ENCODE assay signal across 28 mouse cellular contexts in genomic region chr1:169471185-169471584, GRCm38 (mm10).
DNase-seq lines count a peak whose midpoint lies in the region; ATAC-seq lines count a peak whose summit lies in the region.
"Had no signal": no experiment of that assay in that cellular context is flagged by ENCODE, and none has a peak within 500 bp of the region (broad histone marks: within the 10 kb centered on the region; RNA-seq: fewer than 3 reads in every experiment).

No protein-coding gene starts in this region.

- H3K4me2 ChIP-seq in hindbrain, embryonic 12.5 days (replicated peaks) = no peak overlapping the region
- H3K4me2 ChIP-seq in hindbrain, embryonic 11.5 days (replicated peaks; ENCODE audit: low read depth, low read length) = no peak overlapping the region
- H3K4me2 ChIP-seq in neural tube, embryonic 13.5 days = no peak overlapping the region
- no peak overlapping the region for H3K4me2 ChIP-seq in neural tube, embryonic 15.5 days
- H3K4me2 ChIP-seq in hindbrain, embryonic 14.5 days (replicated peaks) = no peak overlapping the region
- H3K4me2 ChIP-seq: embryonic facial prominence, embryonic 13.5 days; intestine, embryonic 15.5 days; liver, embryonic 15.5 days; midbrain, embryonic 12.5 days had no signal

- H3K9ac ChIP-seq in hindbrain, embryonic 12.5 days = no peak overlapping the region
- H3K9ac ChIP-seq in hindbrain, embryonic 11.5 days (ENCODE audit: low read depth, low read length) = no peak overlapping the region
- no peak overlapping the region for H3K9ac ChIP-seq in neural tube, embryonic 13.5 days
- no peak overlapping the region for H3K9ac ChIP-seq in neural tube, embryonic 15.5 days (replicated peaks)
- no peak overlapping the region for H3K9ac ChIP-seq in hindbrain, embryonic 14.5 days
- H3K9ac ChIP-seq: embryonic facial prominence, embryonic 13.5 days; intestine, embryonic 15.5 days; liver, embryonic 15.5 days; midbrain, embryonic 12.5 days had no signal

- no peaks in the 10 kb centered on the region for H3K9me3 ChIP-seq in hindbrain, embryonic 12.5 days (replicated peaks)
- no peaks in the 10 kb centered on the region for H3K9me3 ChIP-seq in hindbrain, embryonic 11.5 days (ENCODE audit: control insufficient read depth, low read length)
- no peaks in the 10 kb centered on the region for H3K9me3 ChIP-seq in neural tube, embryonic 13.5 days
- no peaks in the 10 kb centered on the region for H3K9me3 ChIP-seq in neural tube, embryonic 15.5 days (replicated peaks)
- H3K9me3 ChIP-seq in hindbrain, embryonic 14.5 days (ENCODE audit: control insufficient read depth, low read length) = no peaks in the 10 kb centered on the region
- H3K9me3 ChIP-seq: embryonic facial prominence, embryonic 13.5 days; heart, embryonic 10.5 days; intestine, embryonic 15.5 days; limb, embryonic 10.5 days; liver, embryonic 15.5 days; midbrain, embryonic 12.5 days had no signal

- H3K27me3 ChIP-seq in hindbrain, embryonic 12.5 days = no peaks in the 10 kb centered on the region
- no peaks in the 10 kb centered on the region for H3K27me3 ChIP-seq in hindbrain, embryonic 11.5 days (ENCODE audit: control insufficient read depth, insufficient read depth, low read length)
- H3K27me3 ChIP-seq in neural tube, embryonic 13.5 days = no peaks in the 10 kb centered on the region
- no peaks in the 10 kb centered on the region for H3K27me3 ChIP-seq in neural tube, embryonic 15.5 days (replicated peaks)
- H3K27me3 ChIP-seq in hindbrain, embryonic 14.5 days (ENCODE audit: control insufficient read depth, insufficient read depth, low read length) = no peaks in the 10 kb centered on the region
- H3K27me3 ChIP-seq: embryonic facial prominence, embryonic 13.5 days; intestine, embryonic 15.5 days; liver, embryonic 15.5 days; midbrain, embryonic 12.5 days had no signal

- no peaks in the 10 kb centered on the region for H3K36me3 ChIP-seq in hindbrain, embryonic 12.5 days
- H3K36me3 ChIP-seq in hindbrain, embryonic 11.5 days (ENCODE audit: control insufficient read depth, insufficient read depth, low read length) = no peaks in the 10 kb centered on the region
- no peaks in the 10 kb centered on the region for H3K36me3 ChIP-seq in neural tube, embryonic 13.5 days
- H3K36me3 ChIP-seq in neural tube, embryonic 15.5 days = no peaks in the 10 kb centered on the region
- no peaks in the 10 kb centered on the region for H3K36me3 ChIP-seq in hindbrain, embryonic 14.5 days (replicated peaks; ENCODE audit: control insufficient read depth, insufficient read depth)
- H3K36me3 ChIP-seq: embryonic facial prominence, embryonic 13.5 days; heart, embryonic 10.5 days; intestine, embryonic 15.5 days; limb, embryonic 10.5 days; liver, embryonic 15.5 days; midbrain, embryonic 12.5 days had no signal

- no peak overlapping the region for H3K27ac ChIP-seq in hindbrain, embryonic 12.5 days
- H3K27ac ChIP-seq in hindbrain, embryonic 11.5 days (ENCODE audit: low read depth, low read length) = no peak overlapping the region
- no peak overlapping the region for H3K27ac ChIP-seq in neural tube, embryonic 13.5 days (replicated peaks)
- H3K27ac ChIP-seq in neural tube, embryonic 15.5 days (replicated peaks) = no peak overlapping the region
- no peak overlapping the region; the same call in 1 of the 2 replicates for H3K27ac ChIP-seq in hindbrain, embryonic 14.5 days
- H3K27ac ChIP-seq: embryonic facial prominence, embryonic 13.5 days; gastrocnemius, adult 2 months; heart, embryonic 10.5 days; intestine, embryonic 15.5 days; left cerebral cortex, adult 2 months; limb, embryonic 10.5 days; liver, embryonic 15.5 days; macrophage; midbrain, embryonic 12.5 days had no signal

- WGBS in hindbrain, embryonic 12.5 days = 54% methylated on average over 3 of the region's 3 CpGs
- WGBS in hindbrain, embryonic 11.5 days = 79% methylated on average over 3 of the region's 3 CpGs
- WGBS in neural tube, embryonic 13.5 days = 47% methylated on average over 3 of the region's 3 CpGs
- 52% methylated on average over 3 of the region's 3 CpGs for WGBS in neural tube, embryonic 15.5 days
- 47% methylated on average over 3 of the region's 3 CpGs for WGBS in hindbrain, embryonic 14.5 days

- no peak overlapping the region for H3K4me3 ChIP-seq in hindbrain, embryonic 12.5 days
- H3K4me3 ChIP-seq in hindbrain, embryonic 11.5 days (ENCODE audit: low read depth, low read length) = no peak overlapping the region
- H3K4me3 ChIP-seq in neural tube, embryonic 13.5 days = no peak overlapping the region
- H3K4me3 ChIP-seq in neural tube, embryonic 15.5 days (replicated peaks) = no peak overlapping the region
- H3K4me3 ChIP-seq in hindbrain, embryonic 14.5 days (replicated peaks; ENCODE audit: low read length) = no peak overlapping the region
- H3K4me3 ChIP-seq: embryonic facial prominence, embryonic 13.5 days; erythroblast, embryonic 14.5 days; gastrocnemius, adult 2 months; heart, embryonic 10.5 days; intestine, embryonic 15.5 days; left cerebral cortex, adult 2 months; limb, embryonic 10.5 days; liver, embryonic 15.5 days; midbrain, embryonic 12.5 days; myocyte had no signal

- H3K4me1 ChIP-seq in hindbrain, embryonic 12.5 days = 0 out of 2 replicates have a peak, but pooled peaks cover 3% of the 10 kb centered on the region
- H3K4me1 ChIP-seq in hindbrain, embryonic 11.5 days (replicated peaks; ENCODE audit: control insufficient read depth, insufficient read depth, low read length) = no peaks in the 10 kb centered on the region
- H3K4me1 ChIP-seq in neural tube, embryonic 13.5 days (replicated peaks) = peaks cover 7% of the 10 kb centered on the region; the same call in 1 of the 2 replicates
- H3K4me1 ChIP-seq in neural tube, embryonic 15.5 days = peaks cover 6% of the 10 kb centered on the region; the same call in 1 of the 2 replicates
- peaks cover 3% of the 10 kb centered on the region; the same call in 1 of the 2 replicates for H3K4me1 ChIP-seq in hindbrain, embryonic 14.5 days (replicated peaks; ENCODE audit: control insufficient read depth, insufficient read depth, low read length)
- H3K4me1 ChIP-seq: embryonic facial prominence, embryonic 13.5 days; heart, embryonic 10.5 days; intestine, embryonic 15.5 days; limb, embryonic 10.5 days; liver, embryonic 15.5 days had no signal

- no peak for DNase-seq in hindbrain, embryonic 11.5 days (ENCODE audit: low spot score)
- peak; percentile 66 for DNase-seq in hindbrain, embryonic 14.5 days (ENCODE audit: low spot score)
- no peak for DNase-seq in testis, postnatal 14 days (ENCODE audit: low spot score)
- DNase-seq in adipocyte (ENCODE audit: low spot score) = no peak
- DNase-seq: adrenal gland, adult 8-10 months; cerebellum, adult 2 months; cerebellum, postnatal 36 days; embryo, embryonic 11 days; gastrocnemius, adult 2 months; heart, postnatal 4 days; kidney, adult 8-10 months; kidney, postnatal 10 days; liver; right cerebral cortex, postnatal 4 days; thymus, postnatal 25 days had no signal

- ATAC-seq in hindbrain, embryonic 12.5 days (ENCODE audit: low FRiP score) = peak; percentile 46; the same call in 1 of the 2 replicates
- no peak for ATAC-seq in hindbrain, embryonic 11.5 days (ENCODE audit: low FRiP score)
- ATAC-seq in neural tube, embryonic 13.5 days (ENCODE audit: low read depth) = peak; percentile 61
- no peak for ATAC-seq in neural tube, embryonic 15.5 days (ENCODE audit: low FRiP score)
- peak; percentile 64; the same call in 1 of the 2 replicates for ATAC-seq in hindbrain, embryonic 14.5 days (ENCODE audit: low FRiP score)
- ATAC-seq: intestine, embryonic 15.5 days had no signal

Comparison
In these comparisons a context has a peak if more than half of its experiments do, and no peak if none do; other contexts are left out.
1. ATAC-seq: peak in hindbrain, embryonic 12.5 days (single experiment), neural tube, embryonic 13.5 days (single experiment) and hindbrain, embryonic 14.5 days (single experiment); none in hindbrain, embryonic 11.5 days (single experiment) and neural tube, embryonic 15.5 days (single experiment).